Mouse (Mus musculus): Measurements from ENCODE around the gene Slc24a3.

DNA sequence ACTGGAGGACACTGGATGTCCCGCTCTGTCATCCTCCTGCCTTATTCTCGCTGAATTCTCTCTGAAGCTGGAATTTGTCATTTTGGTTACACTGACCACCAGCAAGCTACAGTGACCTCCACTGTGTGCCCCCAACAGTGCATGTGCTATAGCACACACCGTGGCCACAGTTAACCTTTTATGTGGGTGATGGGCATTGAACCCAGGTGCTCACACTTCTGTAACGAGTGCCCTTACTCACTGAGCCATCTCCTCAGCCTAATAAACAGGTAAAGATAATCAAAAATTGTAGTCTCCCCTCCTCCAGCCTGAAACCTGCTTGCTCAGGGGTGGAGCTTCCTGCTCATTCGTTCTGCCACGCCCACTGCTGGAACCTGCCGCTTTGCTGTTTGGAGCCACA, 493.7 kb downstream of the Slc24a3 start:
- TF ChIP-seq POLR2A (IDR thresholded peaks at IDR 0.05; ENCODE audit: extremely low read depth, insufficient read depth, low read length) = no peak
- no peak for TF ChIP-seq CTCF (IDR thresholded peaks at IDR 0.05; ENCODE audit: extremely low read depth, insufficient read depth, low read length)
